Mouse (Mus musculus) erythroblast, adult 5-6 weeks (primary cell): ENCODE measurements around the gene Itga10. TPM values are rescaled to one million over a fixed set of nuclear protein-coding genes. Genes with fewer than 3 reads are reported as not detected.

Experiments
- ATAC-seq: replicated peaks from 2 replicates; pipeline ENCODE4 v1.8.0; 2016; ENCODE audit warnings: moderate number of reproducible peaks, mild to moderate bottlenecking, moderate TSS enrichment, inconsistent platforms; ENCODE audit not compliant: poor library complexity, low FRiP score, severe bottlenecking
- total RNA-seq, 2 experiments: library from RNA; stranded (forward) in 1 of 2; stranded (reverse) in 1 of 2; fragments of 150-400 nt in 1 of 2; fragments of 200-764, 138-1000 nt in 1 of 2; gene quantifications; 2 replicates each; pipeline versions ENCODE4 v1.2.3 to v1.2.4; 2015 to 2017; ENCODE audit warnings: low replicate concordance in 2 of 2

Gene Itga10
- total RNA-seq, 2 experiments from 2014 or later, result 1.4 TPM; not detected in 1

DNA sequence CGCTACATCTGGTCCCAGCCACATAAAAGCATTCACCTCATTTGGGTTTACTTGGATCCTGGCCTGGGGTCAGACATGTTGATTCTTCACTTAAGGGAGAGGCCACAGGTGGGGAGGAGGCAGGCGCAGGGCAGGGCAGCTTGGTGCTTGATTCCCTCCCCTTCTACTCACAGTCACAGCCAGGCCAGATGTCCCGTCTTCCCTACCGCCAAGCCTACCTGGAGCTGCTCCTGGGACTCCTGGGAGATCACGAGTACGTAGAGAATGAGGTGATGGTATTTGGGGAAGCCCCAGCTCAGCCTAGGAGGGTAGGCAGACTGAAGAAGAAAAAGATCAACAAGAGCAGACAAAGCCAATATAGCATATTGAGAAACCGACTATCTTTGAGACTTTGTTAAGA, 61.6 kb downstream of the Itga10 start:
- no peak for ATAC-seq

DNA sequence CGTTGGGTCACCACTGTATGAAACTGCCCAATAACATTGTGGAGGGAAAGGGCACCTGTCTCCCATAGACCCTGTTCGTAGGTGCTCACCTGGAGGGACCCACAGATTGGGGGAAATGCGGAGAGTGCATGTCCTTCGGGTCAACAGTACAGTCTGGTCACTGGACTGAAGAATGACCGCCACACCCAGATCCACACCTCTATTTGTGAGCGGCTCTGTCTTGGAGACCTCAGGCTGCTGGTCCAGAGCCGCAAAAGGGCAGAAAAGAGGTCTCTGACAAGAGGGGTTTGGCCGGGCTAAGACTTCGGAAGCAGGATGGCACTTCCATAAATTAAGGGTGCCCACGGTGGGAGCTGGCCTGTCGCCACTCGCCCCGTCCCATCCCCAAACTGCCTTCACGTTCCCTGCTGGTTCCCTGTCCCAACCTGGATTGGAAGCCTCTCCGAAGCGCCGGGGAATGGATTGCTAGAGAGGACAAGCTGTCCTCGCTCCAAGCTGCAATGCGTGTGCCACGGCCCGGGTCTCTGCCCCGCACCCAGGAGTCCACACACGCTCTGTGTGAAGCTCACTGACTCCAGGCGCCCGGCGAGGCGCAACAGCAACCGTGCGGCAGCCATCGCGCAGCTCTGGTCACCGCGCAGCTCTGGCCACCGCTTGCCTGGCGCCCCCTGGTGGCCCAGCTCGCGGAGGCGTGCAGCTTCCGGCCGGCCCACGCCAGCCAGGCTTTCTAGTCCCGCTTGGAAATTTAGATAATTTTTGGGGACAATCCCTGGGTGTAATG, 62.7 kb downstream of the Itga10 start, which contains the start of gene Nudt17:
Gene Nudt17, minus strand, starts transcription at position 660 of the 781 bp plus-strand sequence.
- peak; percentile 85 for ATAC-seq

GRCm38 (mm10) chr3:96708684-96709064, 63.3 kb downstream of the Itga10 start:
- ATAC-seq, result no peak

Other genes with a start within 250 kb of the Itga10 start
- not detected in 2 replicates for gene BC107364, start 193.3 kb upstream of the Itga10 start, total RNA-seq (2015; ENCODE audit: low replicate concordance)
- gene BC107364, start 193.3 kb upstream of the Itga10 start, total RNA-seq (2017; ENCODE audit: low replicate concordance), result not detected in 2 replicates
- not detected in 2 replicates for gene Hfe2, start 120.4 kb upstream of the Itga10 start, total RNA-seq (2015; ENCODE audit: low replicate concordance)
- gene Hfe2, start 120.4 kb upstream of the Itga10 start, total RNA-seq (2017; ENCODE audit: low replicate concordance), result 0.17 TPM in 1 of 2 replicates, not detected in the other
- gene Txnip, start 87.6 kb upstream of the Itga10 start, total RNA-seq (2015; ENCODE audit: low replicate concordance), result 125 and 174 TPM in 2 replicates
- 113 and 122 TPM in 2 replicates for gene Txnip, start 87.6 kb upstream of the Itga10 start, total RNA-seq (2017; ENCODE audit: low replicate concordance)
- not detected in 2 replicates for gene Gm16253, start 68.6 kb upstream of the Itga10 start, total RNA-seq (2015; ENCODE audit: low replicate concordance)
- not detected in 2 replicates for gene Gm16253, start 68.6 kb upstream of the Itga10 start, total RNA-seq (2017; ENCODE audit: low replicate concordance)
- 7.3 and 17.7 TPM in 2 replicates for gene Polr3gl, start 51.4 kb upstream of the Itga10 start, total RNA-seq (2015; ENCODE audit: low replicate concordance)
- gene Polr3gl, start 51.4 kb upstream of the Itga10 start, total RNA-seq (2017; ENCODE audit: low replicate concordance), result 3.9 and 16.5 TPM in 2 replicates
- not detected in 2 replicates for gene Ankrd34a, start 48.9 kb upstream of the Itga10 start, total RNA-seq (2015; ENCODE audit: low replicate concordance)
- gene Ankrd34a, start 48.9 kb upstream of the Itga10 start, total RNA-seq (2017; ENCODE audit: low replicate concordance), result not detected in 2 replicates
- not detected in 2 replicates for gene Lix1l, start 44.4 kb upstream of the Itga10 start, total RNA-seq (2015; ENCODE audit: low replicate concordance)
- not detected in 2 replicates for gene Lix1l, start 44.4 kb upstream of the Itga10 start, total RNA-seq (2017; ENCODE audit: low replicate concordance)
- 25.3 and 30.4 TPM in 2 replicates for gene Rbm8a, start 15.7 kb upstream of the Itga10 start, total RNA-seq (2015; ENCODE audit: low replicate concordance)
- gene Rbm8a, start 15.7 kb upstream of the Itga10 start, total RNA-seq (2017; ENCODE audit: low replicate concordance), result 16.4 and 18.5 TPM in 2 replicates
- 7.7 and 22.1 TPM in 2 replicates for gene Pex11b, start 10.2 kb upstream of the Itga10 start, total RNA-seq (2015; ENCODE audit: low replicate concordance)
- 2.6 and 7.1 TPM in 2 replicates for gene Pex11b, start 10.2 kb upstream of the Itga10 start, total RNA-seq (2017; ENCODE audit: low replicate concordance)
- gene Gm42957, start 10.1 kb upstream of the Itga10 start, total RNA-seq (2015; ENCODE audit: low replicate concordance), result not detected in 2 replicates
- gene Gm42957, start 10.1 kb upstream of the Itga10 start, total RNA-seq (2017; ENCODE audit: low replicate concordance), result not detected in 2 replicates
- not detected in 2 replicates for gene Ankrd35, start 24.5 kb downstream of the Itga10 start, total RNA-seq (2015; ENCODE audit: low replicate concordance)
- not detected in 2 replicates for gene Ankrd35, start 24.5 kb downstream of the Itga10 start, total RNA-seq (2017; ENCODE audit: low replicate concordance)
- gene Pias3, start 50.8 kb downstream of the Itga10 start, total RNA-seq (2015; ENCODE audit: low replicate concordance), result 3.8 and 11.0 TPM in 2 replicates
- gene Pias3, start 50.8 kb downstream of the Itga10 start, total RNA-seq (2017; ENCODE audit: low replicate concordance), result 2.2 and 3.2 TPM in 2 replicates
- gene Nudt17, start 63.0 kb downstream of the Itga10 start, total RNA-seq (2015; ENCODE audit: low replicate concordance), result not detected in 2 replicates
- not detected in 2 replicates for gene Nudt17, start 63.0 kb downstream of the Itga10 start, total RNA-seq (2017; ENCODE audit: low replicate concordance)
- 11.3 and 15.9 TPM in 2 replicates for gene Polr3c, start 82.0 kb downstream of the Itga10 start, total RNA-seq (2015; ENCODE audit: low replicate concordance)
- gene Polr3c, start 82.0 kb downstream of the Itga10 start, total RNA-seq (2017; ENCODE audit: low replicate concordance), result 12.8 and 13.7 TPM in 2 replicates
- 33.4 and 41.6 TPM in 2 replicates for gene Rnf115, start 82.1 kb downstream of the Itga10 start, total RNA-seq (2015; ENCODE audit: low replicate concordance)
- gene Rnf115, start 82.1 kb downstream of the Itga10 start, total RNA-seq (2017; ENCODE audit: low replicate concordance), result 32.6 and 38.3 TPM in 2 replicates
- 1.3 TPM in 1 of 2 replicates, not detected in the other for gene Pdzk1, start 183.7 kb downstream of the Itga10 start, total RNA-seq (2015; ENCODE audit: low replicate concordance)
- gene Pdzk1, start 183.7 kb downstream of the Itga10 start, total RNA-seq (2017; ENCODE audit: low replicate concordance), result 1.4 and 5.4 TPM in 2 replicates
- not detected in 2 replicates for gene Cd160, start 183.8 kb downstream of the Itga10 start, total RNA-seq (2015; ENCODE audit: low replicate concordance)
- gene Cd160, start 183.8 kb downstream of the Itga10 start, total RNA-seq (2017; ENCODE audit: low replicate concordance), result 0.70 TPM in 1 of 2 replicates, not detected in the other